Mouse (Mus musculus): ENCODE measurements at regions not wholly inside any gene's neighbourhood (a gene's known extent, or its start where the extent isn't known, plus 50 kb on each side); places are given as distances from the start of the nearest gene placed in this dataset.

DNA sequence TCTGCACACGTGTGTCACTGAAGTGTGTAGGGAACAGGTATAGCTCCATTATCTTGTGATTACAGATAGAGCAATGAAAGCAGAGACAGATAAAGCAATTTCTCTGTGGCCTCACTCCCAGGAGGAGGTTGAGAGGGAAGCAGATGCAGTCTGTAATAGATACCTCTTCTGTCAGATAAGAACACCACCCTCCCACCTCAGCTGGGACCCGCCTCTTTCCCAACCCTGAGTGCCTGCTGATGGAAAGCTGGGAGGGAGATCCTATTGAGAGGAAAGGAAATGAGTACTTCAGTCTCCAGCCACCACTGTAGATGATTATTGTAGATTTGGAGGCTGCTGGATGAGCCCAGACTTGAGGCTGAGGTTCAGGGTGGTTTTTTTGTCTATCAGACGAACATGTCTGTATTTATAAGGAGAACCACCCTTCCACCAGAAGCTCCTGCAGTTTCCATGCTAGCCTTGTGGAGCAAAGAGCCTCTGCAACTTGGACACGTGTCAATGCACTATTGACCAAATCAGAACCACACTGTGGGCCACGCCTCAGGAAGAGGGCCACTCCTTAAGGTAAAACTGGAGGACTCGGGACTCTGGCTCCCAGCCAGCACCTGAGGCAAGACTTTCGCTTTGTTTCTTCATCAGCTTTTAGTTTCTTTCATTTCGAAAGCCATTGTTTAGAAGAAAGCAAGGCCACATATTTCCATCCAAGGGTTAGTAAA is 55.3 kb upstream of the Plekha5 start:
- peak; percentile 56 for DNase-seq

DNA sequence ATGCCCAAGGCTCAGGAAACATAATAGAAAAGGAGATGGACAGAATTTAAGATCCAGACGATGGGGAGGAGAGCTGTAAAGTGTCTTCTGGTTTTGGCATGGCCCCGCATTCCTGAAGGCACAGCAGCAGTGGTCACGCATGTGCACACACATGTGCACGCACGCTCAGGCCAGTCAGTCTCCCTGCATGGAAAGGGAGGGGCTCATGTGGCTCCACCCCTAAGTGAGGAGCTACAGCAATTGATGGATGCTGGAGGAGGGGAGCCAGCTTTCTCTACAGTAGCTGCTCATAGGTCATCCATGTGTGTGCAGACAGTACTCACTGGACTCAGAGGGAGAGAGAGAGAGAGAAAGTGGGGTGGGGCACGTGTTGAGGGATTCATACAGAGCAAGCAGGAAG is 56.6 kb upstream of the Plekha5 start:
- no peak for DNase-seq

DNA sequence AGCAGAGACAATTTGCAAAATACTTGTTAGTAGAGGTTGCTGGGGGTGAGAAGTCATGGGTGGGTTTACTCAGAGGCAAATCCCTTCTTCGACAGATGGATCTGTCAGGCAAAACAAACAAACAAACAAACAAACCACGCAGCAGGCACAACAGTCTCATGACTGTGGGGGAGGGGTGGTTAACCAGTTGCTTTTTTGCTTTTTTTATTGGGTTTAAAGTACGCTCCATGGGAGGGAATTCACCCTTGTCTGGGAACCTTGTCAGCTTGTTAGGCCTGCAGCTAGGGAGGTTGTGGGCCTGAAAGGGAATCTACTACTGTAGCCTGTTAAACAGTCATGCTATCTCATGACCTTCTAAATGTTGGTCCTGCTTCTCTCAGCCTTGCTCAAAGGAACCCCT is 57.1 kb upstream of the Plekha5 start:
- no peak for DNase-seq

DNA sequence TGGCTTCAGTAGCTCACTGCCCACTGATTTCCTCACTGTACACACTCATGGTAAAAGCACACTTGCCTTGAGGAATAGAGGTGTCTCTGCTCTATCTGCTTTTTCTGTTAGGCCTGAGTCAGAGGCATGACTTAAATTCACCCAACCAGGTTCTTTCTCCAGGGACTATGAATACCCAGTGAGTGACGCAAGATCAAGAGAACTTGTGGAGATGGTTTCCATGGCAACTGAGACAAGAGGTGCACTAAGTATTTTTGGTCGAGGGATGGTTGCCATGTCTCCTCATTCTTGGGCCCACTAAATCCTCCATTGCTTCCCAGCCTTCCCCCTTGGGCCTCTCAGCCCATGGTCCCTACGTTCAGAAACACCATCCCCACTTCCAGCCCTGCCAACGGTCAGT is 62.9 kb upstream of the Plekha5 start:
- DNase-seq: no peak

DNA sequence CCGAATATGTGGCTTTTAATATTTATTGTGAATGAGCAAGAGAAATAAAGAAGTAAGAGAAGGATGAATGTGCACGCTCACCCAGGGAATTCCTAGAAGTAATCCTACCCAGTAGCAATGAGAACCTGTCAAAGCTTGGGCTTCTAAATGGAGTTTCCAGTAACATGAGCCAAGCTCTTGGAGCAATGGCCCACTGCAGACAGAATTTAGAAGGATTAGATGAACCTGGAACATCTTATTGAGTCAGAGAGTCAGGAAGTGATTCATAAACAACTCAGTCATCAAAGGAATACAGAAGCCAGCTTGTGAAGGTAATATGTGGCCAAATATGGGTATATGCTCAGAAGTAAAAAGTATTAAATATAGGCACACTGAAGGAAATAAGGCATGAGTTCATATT is 66.0 kb upstream of the Plekha5 start:
- DNase-seq: no peak

- no peak for DNase-seq
Measured at GRCm38 (mm10) chr6:140357300-140357699, 66.6 kb upstream of the Plekha5 start.

DNA sequence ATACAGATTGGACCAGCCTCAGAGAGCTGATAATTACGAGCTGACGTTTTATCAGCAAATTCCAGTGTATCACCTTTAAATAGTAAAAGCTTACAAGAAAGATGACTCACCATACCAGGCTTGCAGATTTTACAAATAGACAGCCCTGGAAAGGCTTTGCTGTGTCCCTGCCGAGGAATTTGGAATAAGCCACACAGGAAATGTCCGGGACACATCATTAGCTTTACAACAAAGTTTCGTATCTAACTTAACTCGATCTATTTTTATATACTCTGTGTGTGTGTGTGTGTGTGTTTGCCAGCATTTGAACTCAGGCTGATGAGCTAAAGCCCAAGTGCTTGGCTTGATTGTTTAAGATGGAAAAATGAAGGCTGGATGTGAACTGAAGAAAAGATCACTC is 69.8 kb upstream of the Plekha5 start:
- no peak for DNase-seq

DNA sequence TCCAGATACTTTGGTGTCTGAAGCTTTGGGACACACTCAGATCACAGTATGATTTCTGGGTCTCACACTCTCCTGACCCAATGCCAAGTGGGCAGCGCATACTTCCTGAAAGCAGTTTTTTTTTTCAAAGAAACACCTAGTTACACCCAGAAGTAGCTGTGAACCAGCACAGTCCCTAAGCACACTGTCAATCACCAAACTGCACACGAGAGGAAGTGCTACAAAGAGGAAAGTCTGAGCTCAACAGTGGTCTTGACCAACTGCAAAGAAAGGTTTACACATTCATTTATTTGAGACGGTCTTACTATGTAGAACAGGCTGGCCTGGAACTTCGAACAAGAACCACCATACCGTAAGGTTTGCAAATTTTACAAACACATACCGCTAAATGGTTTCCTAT is 70.2 kb upstream of the Plekha5 start:
- DNase-seq: no peak

- DNase-seq: no peak
Measured at GRCm38 (mm10) chr6:140351365-140352095, 72.3 kb upstream of the Plekha5 start.

DNA sequence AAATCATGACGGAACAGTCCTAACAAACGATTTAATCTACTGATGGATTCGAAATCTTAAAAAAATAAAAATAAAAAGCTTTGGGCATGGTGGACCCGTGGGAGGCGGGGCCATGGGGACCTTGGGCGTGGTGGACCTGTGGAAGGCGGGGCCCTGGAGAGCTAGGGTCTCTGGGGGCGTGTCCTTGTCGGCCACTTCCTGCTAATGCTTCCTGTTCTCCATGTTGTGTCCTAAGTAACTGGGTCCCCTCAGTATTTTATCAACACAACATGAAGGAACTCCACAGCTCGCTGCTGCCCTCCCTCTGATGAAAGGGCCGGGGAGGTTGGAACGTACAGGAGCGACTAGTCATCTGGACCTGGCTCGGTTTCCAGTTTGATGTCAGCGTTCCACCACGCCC is 75.3 kb upstream of the Plekha5 start:
- DNase-seq: no peak

- no peak for DNase-seq
Measured at GRCm38 (mm10) chr6:140346929-140347328, 76.9 kb upstream of the Plekha5 start.

DNA sequence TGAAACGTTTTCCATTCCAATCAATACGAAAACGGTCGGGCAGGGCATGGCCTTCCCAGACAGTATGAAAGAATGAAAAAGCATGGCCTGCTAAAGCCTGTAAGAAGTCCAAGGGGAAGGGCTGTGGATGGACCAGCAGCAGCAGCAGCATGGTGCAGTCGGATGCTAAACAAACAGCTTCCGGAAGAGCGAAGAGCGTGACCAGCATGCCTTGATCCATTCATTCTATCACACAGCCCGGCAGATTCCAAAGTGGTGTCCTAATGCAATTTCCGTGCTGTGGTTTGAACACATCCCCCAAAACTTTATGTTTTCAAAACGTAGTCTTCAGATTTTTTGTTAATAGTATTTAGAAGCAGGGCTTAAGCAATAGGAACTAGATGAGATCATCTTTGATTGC is 80.2 kb upstream of the Plekha5 start:
- no peak for DNase-seq

DNA sequence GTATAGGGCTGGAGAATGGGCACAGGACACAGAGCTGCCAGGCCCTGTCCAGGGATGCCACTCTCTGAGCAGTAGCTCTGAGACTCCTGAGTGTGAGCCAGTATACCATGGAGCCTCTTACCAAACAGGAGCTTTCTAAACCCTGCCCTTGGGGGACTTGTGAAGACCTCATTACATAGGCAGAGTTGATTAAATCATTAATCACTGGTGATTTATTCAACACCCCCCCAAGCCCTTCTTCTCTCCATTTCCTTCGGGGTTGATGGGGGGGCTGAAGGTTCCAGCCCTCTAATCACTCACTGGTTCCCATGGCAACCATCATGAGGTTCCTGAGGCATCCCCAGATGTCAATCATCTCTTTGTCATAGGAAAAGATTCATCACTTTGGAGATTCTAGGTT is 81.0 kb upstream of the Plekha5 start:
- no peak for DNase-seq

- DNase-seq: no peak
Measured at GRCm38 (mm10) chr6:140339731-140340130, 84.1 kb upstream of the Plekha5 start.

GRCm38 (mm10) chr6:140337897-140338749 is 85.7 kb upstream of the Plekha5 start:
- no peak for DNase-seq

- DNase-seq: no peak
Measured at GRCm38 (mm10) chr6:140337083-140337491, 86.8 kb upstream of the Plekha5 start.

- peak; percentile 15 for DNase-seq
Measured at GRCm38 (mm10) chr6:140336414-140336941, 87.4 kb upstream of the Plekha5 start.

GRCm38 (mm10) chr6:140333397-140333796 is 90.5 kb upstream of the Plekha5 start:
- no peak for DNase-seq

DNA sequence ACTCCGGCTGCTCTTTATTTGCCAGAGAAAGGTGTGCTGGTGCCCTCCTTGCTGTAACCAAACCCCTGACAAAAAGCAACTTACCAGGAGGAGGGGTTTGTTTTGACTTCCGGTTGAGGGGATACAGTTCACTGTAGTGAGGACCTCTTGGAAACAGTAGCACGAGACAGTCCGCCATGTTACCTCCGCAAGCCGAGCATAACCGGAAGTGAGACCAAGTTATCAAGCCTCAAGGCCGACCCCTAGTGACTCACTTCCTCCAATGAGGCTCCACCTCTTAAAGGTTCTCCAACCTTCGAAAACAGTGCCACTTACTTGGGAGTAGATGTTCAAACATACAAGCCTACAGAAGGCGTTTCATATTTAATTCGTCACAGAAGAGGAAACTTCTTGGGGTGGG is 115.2 kb upstream of the Plekha5 start:
- no peak for DNase-seq

DNA sequence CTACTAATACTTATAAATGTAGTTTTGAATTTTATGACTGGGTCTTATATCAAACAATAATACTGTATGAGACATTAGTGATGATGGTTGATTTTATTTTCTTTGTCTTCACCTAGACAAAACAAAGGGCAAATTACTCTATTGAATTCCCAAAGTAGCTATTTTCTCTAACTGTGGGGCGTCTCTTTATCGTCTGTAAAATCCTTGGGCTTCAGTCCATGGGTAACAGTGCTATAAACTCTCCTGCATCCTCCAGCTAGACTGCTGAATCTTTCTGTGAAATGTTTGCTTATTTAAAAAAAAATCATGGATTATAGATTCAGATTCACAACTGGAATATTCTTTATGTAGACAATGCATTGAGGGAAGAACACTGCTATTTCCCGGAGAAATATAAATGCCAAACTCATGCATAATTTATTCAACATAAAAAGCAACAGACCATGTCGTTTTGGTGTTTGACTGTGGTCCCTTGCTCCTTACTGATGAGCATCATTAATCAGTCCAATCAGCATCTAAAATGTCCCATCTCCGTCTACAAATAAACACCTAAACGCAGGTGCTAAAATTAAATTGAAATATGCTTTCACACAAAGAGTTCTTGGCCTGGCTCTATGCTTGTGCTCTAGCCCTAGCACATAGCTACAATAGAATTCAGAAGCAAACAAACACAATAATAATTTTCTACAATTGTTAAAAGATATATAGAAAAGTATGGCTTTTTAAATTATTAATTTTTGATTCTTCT is 116.9 kb upstream of the Plekha5 start:
- no peak for DNase-seq

DNA sequence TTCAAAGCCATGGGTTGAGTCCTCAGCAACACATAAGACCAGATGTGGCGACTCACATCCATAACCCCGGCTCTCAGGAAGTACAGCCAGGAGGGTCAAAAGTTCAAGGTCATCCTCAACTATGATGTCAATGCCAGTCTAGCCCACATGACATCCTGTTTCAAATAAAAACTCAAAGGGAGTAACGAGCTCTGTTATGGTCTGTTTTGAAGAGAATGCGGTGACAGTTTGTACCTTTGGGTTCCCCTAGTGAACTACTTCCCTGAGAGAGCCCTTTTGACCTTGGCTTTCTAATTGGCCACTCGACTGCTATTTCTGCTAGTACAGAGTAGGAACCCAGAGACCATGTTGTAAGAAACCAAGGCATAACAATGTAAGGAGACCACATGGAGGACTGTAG is 119.7 kb upstream of the Plekha5 start:
- no peak for DNase-seq

Data from adrenal gland, postnatal 14 days (tissue).